Mouse (Mus musculus) lung, postnatal 36 days (tissue): ENCODE results near the gene Gm20920.
"Not testable (repeated sequence)": the region's sequence is repeated elsewhere in the genome, so short reads cannot be mapped to it uniquely, and the experiment has no call there.

Experiments used
- DNase-seq: peaks from one replicate; pipeline ENCODE4 v3.0.0; 2022; ENCODE audit warnings: mixed read lengths

The Gm20920 gene

DNA sequence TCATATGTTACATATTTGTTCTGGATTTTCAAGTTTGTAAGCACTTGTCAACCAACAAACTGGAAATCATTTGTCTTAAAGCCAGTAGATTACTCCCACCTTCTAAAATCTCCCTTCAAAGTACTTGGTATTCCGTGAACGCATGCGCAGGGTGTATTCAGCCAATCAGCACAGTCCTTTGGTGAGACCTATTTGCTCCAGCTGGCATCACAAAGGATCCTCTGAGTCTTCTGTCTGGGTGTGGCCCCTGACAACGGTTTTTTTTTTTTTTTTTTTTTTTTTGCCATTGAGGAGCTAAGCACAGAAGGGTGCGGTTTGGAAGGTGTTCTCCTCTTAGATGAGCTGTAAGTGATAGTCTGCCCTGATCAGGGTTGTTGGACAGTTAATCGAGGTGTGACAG is at the start of gene Gm20920:
Gene Gm20920, plus strand, starts transcription at position 301 of the 400 bp plus-strand sequence.
- not testable (repeated sequence) for DNase-seq
